Mouse (Mus musculus): ENCODE measurements around the gene Ufsp2.
A peak's percentile ranks its signal among the peaks of the same experiment; 100 is the strongest.

Ufsp2 gene

DNA sequence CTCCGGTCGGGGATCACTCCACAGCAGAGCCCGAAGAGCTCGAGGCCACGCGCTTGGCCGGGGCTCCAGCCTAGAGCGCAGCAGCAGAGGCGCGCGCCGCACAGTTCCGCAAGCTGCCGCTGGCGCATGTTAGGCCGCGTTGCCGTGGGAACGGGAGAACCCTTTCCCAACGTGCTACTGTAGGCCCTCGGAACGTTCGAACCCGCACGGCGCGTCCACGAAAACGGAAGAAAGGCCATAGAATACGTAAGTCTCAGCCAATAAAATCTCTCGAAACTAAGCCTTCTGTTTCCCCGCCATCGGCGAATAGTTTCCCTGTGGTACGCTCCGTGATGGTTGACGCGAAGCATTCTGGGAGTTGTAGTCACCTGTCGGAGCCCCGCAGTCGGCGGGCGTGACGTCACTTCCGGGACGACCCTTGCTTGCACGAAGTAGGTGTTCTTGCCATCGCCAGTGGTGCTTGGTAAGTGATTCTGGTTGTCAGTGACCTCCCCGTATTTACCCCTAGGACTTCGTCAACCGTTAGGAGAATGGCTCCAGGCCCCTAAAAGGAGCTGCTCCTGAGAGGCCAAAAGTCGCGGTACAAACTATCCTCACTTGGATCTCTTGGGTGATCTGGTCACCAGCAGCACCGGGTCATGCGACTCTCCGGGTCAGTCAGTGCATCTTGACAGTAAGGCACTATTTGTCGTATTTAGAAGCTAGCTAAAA is at the start of gene Ufsp2, which contains the start of gene 1700029J07Rik:
TSS of gene Ufsp2 (plus strand) at position 403 of the 711 bp plus-strand sequence.
TSS of gene 1700029J07Rik (minus strand) at position 127 of the 711 bp plus-strand sequence.
- peak; percentile 99 for DNase-seq

DNA sequence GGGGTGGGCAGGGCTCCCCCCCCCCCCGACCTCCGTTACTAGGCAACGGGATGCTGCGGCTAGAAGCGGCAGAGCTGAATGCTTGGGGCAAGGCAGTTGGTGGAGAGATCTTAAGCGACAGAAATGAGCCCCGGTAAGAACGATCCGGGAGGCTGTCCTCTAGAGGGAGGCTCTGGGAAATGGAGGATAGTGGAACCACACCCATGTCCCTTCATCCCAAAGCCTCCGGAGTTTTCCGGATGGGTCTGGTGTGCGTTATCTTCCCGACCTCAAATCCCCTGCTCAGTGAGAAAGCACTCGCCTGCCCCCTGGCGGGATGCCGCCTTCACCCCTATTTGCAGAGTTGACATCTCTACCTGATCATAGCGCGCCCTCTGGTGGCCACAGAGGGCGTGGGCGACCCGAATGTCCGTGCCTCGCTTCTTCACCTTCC is 40.7 kb upstream of the Ufsp2 start, which contains the start of gene Ccdc110:
TSS of gene Ccdc110 (plus strand) at position 38 of the 433 bp plus-strand sequence.
- DNase-seq, result peak; percentile 85

DNA sequence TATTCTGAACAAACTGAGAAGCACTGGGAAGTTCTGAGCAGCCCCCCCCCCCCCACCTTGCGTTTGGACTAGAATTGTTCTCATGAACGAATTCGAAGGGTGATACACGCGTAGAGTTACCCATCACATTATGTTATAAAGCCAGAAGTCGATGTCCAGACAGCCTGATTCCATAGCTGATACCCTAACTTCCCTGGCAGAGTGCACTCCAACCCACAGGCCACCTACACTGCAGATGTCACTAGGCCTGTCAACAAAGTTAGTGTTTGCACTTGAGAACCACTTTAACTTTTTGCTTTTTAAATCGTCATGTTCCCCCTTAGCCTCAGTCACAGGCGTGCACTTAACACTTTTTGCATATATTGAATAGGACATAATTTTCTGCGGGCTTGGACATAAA is 38.3 kb upstream of the Ufsp2 start:
- no peak for DNase-seq

DNA sequence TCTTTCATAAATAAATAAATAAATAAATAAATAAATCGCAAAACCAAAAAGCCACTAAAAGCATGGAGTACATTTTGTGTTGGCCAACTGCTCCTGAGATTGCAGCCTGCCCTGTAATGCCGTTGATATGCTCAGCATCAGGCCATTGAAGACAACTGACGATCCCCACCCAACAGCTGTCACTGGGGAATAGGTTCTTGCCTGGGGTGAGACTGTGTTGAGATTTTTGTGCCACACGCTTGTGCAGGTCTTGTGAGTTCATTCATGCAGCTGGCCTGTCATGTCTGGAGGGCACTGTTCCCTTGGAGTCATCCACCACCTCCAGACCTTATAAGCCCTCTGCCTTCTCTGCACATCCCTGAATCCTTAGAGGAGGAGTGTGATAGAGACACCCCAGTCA is 29.0 kb upstream of the Ufsp2 start:
- no peak for DNase-seq

DNA sequence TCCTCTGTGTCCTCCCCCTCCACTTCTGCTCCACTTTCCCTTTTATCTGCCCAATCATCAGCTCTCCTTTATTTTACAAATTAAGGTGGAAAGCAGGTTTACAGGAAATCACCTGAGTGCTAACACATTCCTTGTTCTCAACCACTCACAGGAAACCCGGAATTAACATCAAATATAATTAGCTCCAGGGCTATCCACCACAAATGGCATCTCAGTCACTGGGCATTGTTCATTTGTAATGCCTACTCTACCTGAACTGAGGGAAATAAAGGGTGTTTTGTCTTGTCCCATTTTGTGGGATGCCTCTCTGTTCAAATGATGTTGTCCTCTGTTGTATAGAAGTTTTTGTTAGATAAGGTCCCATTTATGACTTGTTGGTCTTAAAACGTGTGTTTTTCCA is 24.7 kb upstream of the Ufsp2 start:
- no peak for DNase-seq

DNA sequence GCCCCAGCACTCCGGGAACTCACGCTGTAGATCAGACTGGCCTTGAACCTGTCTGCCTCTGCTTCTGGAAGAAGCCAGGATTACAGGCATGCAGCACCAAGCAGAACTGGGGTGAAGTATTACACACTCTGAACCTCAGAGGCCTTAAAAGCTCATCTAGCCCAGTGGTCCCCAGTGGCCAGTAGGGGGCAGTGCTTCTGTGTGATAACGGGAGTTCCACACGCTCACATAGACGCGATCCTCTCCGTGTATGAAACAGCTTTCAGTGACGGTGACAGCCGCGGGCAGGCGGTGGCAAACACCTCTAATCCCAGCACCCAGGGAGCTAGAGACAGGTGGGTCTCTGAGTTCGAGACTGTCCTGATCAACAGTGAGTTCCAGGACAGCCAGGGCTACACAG is 4.4 kb upstream of the Ufsp2 start:
- no peak for DNase-seq

DNA sequence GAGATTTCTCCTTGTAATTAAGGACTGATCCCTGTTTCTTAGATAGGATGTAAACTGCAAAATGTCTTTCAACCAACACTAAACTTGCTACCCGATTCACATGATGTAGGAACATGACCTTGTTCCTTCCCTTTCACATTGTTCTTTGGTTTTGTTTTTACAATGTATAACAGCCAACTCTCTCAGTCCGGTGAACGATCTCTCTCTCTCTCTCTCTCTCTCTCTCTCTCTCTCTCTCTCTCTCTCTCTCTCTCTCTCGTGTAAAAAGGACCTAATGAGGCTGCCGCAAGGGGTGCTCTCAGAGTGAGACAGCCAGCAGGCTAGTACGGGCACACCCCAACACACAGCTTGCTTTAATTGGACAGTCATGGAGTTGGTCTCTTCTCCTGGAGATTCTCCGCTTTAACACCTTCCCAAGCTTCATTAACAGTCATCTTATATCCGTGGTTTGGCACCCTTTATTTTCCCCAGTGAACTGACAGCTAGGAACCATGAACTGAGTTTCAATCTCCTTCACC is 1.3 kb upstream of the Ufsp2 start:
- DNase-seq, result no peak

DNA sequence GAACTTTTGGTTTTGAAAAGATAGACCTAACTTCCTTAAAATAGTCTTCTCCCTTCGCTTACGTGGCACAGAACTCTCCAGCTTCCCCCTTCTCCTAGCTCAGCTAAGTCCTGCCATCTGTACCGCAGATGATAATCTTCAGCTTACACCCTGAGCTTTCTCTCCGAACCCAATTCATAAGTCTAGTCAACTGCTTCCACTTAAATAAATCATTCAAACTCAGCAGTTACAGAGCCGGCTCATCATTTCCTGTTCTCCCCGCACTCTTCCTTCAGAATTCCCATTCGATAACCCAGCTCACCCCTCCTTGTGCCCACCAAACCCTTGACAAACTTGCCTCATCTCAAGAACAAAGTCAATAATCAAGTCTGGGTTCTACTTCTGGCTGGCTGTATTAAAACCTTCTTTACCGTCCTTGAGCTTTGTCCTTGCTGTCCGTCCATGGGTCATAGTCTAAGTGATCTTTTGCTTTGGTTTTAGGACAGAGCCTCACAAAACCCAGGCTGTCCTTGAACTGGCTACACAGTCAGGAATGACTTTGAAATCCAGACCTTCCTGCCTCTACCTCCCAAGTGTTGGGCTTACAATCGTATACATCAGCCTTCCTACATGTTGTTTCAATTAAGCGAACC is 625 bp downstream of the Ufsp2 start:
- no peak for DNase-seq

DNA sequence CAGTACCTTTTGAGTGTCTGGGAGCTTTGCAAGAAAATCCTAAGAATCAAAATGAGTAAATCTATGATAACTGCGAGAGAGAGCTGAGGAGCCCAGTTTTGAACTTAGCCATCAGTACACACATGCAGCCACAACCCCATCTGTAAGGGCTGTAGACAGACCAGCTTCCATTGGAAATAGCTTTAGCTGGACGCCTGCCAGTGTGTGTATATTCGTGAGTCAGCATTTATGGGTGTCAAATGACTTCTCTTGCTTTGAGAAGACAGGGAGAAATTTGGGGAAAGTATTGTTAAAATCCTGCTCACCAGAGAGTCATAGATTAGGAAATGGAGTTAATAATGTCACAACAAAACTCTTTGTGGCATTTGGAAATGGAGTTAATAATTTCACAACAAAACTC is 11.3 kb downstream of the Ufsp2 start:
- no peak for DNase-seq

DNA sequence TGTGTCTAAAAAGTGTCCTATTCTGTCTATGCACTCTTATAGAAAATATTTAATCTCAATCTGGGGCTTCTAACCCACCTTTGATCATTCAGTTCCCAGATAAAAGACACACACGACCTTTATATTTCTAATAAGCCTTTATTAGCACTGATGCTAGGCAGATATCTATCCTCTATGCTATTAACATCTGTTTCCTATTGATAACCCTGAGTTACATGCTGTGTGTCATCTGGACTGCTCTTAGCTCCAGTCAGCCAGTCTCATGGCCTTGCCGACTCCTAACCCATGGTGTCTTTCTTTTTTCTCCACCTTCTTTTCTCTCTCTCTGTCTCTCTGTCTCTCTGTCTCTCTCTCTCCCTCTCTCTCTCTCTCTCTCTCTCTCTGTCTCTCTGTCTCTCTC is 12.9 kb downstream of the Ufsp2 start:
- DNase-seq, result no peak

DNA sequence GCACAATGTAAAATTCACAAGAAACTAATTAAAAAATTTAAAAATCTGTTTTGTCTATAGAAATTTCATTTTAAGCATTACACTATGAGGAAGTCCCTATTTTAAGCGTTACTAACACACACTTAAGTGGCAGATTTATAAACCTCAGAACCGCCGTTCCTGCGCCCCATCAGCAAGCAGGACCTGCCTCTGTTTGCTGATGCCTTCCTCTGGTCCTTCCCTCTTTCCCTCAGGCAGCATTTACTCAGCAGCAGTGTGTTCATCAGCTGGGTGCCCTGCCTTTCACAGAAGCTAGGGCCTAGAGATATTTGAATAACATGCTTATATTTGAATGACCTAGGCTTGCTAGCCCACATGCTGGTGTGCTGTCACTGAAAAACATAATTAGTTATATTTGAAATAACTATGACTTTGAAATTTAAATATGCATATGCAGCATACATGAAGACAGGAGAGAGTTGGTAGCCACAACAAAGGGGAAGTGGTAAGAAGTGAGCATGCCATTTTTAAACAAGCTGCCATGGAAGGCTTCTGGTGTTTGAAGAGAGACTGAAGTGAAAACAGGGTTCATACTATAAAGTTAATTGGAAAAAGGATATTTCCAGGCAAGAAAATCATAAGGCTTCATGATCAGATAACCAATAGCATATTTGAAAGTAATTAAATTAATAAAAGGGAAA is 15.4 kb downstream of the Ufsp2 start:
- no peak for DNase-seq

DNA sequence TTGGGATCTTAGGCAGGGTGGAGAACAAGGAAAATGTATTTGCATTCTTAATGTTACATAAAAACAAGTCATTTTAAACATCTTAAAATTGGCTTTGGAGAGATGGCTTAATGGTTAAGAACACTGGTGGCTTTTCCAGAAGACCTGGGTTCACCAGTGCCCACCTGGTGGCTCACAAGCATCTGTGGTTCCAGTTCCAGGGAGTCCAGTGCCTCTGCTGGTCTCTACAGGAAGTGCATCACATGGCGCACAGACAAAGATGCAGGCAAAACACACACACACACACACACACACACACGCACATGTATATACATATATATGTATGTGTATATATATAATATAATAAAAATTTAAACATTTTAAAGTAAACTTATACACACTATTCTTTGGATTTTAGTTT is 18.8 kb downstream of the Ufsp2 start:
- DNase-seq, result no peak

DNA sequence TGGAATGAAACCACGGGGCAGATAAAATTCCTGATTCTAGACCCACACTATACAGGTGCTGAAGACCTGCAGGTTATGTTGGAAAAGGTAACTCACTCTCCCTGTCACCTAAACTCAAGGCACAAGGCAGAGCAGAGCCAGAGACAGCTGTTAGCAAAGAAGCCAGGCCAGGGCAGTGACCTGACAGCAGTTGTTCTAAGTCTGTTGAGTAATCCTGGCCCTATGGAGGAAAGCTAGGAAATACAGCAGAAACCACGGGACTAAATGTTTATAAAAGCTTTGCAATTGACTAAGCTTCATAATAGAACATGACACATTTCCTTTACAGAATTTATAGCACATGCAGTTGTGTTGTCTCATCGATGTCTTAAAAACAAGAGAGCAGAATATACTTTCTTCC is 20.2 kb downstream of the Ufsp2 start:
- no peak for DNase-seq

DNA sequence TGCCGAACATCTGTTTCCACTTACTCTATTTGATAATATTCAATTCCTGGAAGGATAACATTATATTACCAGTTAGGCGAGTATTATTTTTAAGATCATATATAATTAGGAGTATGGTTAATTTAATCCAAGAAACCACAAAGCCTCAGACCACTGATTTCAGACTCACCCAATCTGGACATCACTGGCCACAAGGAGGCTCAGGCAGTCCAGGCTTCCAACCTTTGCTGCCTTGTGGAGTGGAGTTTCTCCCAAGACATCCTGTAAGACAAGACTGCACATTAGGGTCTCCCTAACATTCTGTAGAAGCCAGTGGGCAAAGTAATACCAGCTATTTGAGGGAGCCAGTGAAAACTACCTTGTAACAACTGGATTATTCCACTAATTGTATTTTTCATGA is 22.9 kb downstream of the Ufsp2 start:
- peak; percentile 37 for DNase-seq

DNA sequence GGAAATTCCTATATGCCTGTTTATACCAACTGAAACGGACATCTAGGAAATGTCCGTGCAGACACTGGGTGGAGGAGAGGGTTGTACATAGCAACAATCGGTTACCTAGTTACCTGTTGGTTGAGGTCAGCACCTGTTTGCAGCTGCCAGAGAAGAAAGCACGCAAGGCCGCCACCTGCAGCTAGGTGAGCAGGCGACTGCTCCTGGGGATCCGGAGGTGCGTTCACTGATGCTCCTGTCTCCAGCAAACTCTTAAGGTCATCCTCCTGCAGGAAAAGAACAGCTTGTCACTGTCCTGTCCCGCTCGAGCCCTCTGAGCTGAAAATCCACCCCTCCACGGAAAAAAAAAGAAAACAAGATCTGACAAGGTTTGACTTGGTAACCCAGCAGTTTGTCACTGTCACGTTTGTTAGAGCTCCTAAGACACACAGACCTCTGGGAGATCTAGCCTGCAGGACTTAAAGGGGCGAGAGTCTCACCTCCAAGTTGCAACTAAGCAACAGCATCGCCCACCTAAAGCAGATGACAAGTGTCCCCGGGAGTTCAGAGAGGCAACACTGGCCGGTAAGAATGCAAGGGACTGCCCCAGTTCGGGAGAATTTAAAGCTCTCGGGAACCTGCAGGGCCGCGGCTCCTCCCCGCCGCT is 23.9 kb downstream of the Ufsp2 start, which contains the start of gene Lrp2bp:
TSS of gene Lrp2bp (plus strand) at position 166 of the 646 bp plus-strand sequence.
- no peak for DNase-seq

DNA sequence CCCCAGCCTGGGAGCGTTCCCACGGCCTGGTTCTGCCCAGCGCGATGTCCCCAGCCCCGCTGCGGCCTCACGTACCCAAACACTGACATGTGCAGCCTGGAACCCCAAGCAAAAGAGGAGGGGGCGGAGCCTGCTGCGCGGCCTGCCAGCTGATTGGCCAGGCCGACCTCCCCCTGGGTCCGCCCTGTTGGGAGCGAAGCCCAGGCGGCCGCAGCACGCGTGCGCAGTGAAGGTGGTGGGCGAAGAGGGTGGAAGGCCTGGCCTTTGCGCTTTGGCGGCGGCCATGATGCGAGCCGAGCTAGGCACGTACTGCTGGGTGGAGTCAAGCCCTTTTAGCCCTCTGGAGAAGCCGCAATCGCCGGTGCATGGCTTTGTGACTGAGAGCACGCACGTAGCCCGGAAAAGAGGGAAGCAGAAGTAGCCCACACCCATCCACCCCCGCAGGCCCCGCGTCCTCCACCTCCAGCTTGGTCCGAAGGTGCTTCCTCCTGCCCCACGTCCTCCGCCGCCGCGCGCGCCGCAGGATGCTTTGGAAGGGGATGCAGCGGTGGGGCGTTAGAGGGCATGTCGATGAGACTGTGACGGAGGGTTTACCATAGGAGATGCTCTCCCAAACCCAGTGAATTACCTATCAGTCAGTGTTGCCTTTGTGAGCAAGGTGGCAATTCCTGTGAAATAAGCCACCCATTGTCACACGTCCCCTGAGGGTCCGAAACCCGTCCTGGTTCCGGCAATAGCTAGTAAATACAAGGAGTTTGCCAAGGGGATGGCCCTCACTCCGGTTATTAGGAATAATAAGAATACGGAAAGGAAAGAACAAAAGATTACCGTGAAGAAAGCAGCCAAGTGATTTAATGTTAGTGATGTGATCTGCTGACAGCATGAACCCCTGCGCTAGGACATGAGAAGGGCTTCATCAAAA is 24.7 kb downstream of the Ufsp2 start:
- peak; percentile 100 for DNase-seq

DNA sequence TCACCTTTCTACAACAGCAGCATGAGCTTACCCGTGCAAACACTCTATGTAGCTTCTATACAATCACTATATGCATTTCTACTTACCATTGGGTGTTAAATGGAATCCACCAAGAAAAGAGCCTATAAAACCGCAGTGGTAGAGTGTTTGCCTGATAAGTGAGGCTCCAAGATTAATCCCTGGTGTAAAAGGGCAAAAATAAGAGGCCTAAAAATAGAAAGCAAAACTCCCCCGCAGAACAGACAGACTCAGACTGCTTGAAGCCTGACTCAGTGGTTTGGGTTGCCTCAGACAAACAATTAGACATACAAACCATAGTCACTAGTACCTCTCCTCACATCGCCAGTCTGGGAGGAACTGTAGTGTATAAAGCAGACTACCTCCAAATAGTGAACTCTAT is 30.3 kb downstream of the Ufsp2 start, which contains the start of gene Ankrd37:
TSS of gene Ankrd37 (minus strand) at position 112 of the 400 bp plus-strand sequence.
- no peak for DNase-seq

DNA sequence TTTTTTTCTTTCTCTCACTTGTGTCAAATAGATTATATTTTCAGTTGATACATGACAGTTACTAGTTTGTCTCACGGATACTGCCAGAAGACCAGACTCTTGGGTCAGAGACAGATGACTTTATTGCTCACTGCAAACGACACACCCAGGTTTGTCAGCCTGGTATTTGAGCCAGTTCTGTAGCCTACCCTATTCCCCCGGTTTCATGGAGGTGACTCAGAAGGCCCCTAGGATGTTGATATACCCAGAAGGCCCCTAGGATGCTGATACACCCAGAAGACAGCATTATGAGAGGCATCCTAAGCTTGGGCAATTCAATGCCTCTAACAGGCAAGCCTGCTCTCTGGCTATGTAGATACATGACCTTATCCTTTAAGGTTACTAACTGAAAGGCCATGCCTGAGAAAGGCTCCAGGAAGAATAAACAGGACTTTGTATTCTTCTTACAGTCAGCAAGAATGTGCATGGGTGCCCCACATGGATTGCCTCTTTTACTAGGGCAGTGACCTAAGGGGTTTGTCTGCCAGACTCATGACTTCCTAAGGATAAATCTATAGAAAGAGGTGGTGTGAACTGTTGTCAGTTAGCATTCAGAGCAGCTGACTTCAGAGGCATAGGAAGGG is 31.8 kb downstream of the Ufsp2 start:
- DNase-seq, result no peak

DNA sequence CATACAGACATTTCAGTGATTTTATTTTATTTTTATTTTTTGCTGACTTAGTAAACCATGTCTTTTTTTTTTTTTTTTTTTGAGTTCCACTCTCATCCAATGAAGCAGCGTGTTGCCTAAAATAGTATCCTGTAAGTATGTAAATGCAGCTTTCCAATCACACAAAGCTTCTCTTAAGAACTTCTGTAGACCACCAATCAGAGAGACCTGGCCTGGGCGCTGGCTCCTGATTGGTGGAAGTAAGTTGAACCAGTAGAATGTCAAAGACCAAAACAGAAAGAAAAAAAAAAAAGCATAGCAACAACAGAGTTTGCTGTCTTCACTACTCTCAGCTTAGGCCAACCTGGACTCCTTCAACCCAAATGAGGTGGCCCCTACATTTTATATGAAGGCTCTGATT is 35.0 kb downstream of the Ufsp2 start:
- no peak for DNase-seq

DNA sequence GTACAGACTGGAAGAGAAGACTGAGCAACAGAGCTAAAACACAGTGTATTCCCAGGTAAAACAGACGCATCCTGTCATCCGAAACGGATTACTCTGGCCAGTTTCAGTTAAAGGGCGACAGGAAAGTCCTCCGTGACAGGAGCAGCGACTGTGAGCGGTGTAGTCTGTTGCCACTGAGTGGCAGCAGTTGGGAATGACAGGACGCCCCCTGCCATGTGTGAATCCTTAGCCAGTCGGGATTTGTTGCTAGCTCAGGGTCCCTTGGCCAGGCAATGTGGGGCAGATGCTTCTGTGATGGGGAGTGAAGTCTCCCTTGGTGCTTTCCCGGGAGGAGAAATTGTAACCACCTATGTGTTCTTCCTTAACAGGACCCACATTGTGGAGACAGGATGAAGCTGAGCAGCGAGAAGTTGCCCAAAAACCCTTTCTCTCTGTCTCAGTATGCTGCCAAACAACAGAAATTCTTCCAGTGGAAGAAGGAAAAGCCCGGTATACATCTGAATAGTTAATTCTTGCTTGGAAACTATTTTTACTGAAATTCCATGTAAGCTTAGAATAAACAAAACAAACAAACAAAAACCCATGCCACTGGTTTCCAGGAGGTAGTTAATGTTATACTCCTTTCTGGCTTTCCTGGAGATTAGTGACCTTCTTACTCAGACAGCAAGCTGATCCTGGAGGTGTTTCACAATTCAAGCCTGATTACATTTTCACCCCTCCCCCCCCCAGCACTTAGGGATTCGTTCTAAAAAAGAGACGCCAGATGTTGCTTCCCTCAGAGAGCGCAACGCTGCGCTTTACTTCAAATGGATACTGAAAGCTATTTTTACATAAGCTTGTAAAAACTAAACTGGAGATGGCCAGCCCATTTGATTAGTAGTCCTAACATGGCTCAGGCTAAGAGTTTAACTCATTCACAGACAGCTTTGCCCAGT is 35.7 kb downstream of the Ufsp2 start:
- peak; percentile 24 for DNase-seq

All from cerebellum, adult 9-10 months (tissue).